Mouse (Mus musculus) cerebellum, postnatal 10 days (tissue): ENCODE results near the gene Npas1.

Experiments
- DNase-seq, 2 experiments: peaks; one replicate each; pipeline ENCODE4 v3.0.0; 2021; ENCODE audit warnings: mixed read lengths in 2 of 2

The Npas1 gene

DNA sequence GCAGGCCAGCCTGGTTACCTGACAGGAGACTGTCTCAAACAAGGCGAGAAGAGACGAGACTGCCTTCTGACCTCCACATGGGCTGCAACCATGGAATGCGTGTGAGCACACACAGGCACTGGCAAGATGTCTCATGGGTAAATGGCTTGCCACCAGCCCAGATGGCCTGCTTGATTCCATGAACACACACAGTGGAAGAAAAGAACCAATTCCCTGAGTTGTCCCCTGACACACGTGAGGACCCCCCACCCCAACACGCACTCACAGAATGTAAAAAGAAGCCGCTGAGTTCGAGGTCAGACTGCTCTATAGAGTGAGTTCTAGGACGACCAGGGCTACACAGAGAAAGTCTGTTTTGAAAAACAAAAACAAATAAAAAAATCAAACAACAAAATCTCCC is at the start of gene Npas1:
TSS of gene Npas1 (minus strand) at position 101 of the 400 bp plus-strand sequence.
- no peak for DNase-seq

DNA sequence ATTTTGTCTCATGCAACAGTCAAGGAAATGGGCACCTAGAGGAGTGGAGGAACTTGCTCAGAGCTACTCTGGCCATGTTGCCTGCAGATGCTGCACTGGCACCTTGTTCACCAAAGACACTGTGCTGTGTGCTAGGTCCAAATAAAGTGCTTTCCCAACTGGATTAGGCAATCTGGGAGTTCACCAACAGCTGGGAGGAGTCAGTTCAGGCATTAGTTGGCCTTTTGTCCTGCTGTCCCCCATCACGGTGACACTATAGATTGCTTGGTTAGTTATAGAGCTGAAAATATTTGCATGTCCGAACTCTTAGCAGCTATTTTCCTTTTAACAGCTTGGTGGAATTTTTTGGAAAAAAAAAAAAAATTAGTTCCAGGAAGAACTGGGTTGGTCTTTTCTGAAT is 48.5 kb upstream of the Npas1 start:
- DNase-seq = no peak

- DNase-seq = no peak
Observed at GRCm38 (mm10) chr7:16525448-16525847, 47.9 kb upstream of the Npas1 start.

DNA sequence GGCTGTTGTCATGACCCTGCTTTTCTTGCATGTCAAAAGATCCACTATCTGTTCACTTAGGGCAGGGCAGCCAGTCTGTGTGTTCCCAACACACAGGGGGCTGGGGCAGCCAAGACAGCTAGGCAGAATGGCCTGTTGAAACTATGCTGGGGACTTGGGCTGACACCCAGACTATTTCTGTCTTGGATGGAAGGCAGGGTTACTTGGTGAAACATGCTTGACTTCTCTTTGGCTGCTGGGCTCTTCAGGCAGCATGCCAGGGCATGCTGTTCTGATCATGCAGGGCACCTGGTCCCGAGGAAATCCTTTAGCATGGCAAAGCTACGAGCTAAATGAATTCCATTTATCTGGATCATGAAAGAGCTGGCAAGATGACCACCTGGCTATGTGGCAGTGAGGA is 46.8 kb upstream of the Npas1 start:
- peak; percentile 90 to 94 for DNase-seq

DNA sequence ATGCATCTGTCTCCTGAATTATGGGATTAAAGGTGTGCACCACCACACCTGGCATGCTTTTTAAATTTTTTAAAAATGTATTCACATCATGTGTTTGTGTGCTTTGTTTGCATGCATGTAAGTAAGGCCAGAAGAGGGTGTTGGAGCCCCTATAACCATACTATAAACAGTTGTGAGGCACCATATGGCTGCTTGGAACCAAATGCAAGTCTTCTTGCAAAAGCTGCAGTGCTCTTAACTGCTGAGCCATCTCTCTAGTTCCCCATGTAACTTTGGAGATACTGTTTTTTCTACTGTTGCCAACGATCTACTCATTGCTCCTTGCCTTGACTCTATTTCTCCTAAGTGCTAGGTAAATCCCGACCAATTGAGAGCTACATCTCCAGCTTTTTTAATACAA is 41.8 kb upstream of the Npas1 start:
- no peak for DNase-seq

GRCm38 (mm10) chr7:16517198-16517597 is 39.7 kb upstream of the Npas1 start:
- DNase-seq = no peak

DNA sequence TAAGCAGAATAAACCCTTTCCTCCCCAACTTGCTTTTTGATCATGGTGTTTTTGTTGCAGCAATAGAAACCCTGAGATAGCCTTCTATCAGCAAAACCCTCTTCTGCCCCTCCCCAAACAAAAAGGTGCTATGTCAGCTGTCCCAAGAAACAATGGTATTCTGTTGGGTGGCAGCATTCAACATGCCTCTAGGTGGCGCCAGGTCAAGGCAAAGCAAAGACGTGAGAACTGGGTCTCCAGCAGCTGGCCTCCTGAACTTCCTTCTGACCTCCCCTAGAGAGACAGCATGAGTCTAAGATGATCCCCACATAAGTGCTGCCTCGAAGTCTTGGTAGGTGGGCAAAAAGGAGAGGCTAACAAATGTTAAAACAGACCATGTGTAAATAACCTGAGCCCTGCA is 29.8 kb upstream of the Npas1 start:
- peak; percentile 68 to 70 for DNase-seq

GRCm38 (mm10) chr7:16505226-16505593 is 27.7 kb upstream of the Npas1 start:
- no peak for DNase-seq

DNA sequence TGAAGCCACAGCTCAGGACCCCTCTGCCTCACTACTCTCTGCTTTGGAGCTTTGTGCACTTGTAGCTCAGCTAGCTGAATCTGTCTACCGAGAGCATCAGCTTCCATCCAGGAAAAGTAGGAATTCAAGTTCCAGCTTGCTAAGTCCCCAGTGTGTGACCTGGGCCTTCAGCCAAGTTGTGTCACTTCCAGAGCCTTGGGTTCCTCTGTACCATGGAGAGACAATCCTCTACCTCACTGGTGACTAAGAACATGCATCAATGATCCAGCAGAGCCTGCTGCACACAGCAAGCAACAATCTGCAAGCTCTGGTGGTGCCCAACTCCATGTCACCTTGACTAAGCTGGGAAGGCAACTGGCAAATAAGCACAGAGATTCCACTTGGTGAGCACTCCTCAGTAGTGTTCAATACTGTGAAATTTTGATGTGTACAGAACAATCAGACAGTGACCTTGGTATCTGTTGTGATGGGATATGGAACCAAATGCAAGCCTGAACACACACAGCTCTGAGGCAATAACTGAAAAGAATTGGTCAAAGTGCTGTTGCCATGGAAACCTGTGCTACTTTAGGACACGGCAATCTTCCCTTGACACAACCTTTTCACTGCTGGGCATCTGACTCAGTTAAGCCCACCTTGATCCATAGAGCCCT is 27.2 kb upstream of the Npas1 start:
- DNase-seq = peak in 1 of 2 experiments; percentile 51

GRCm38 (mm10) chr7:16501571-16501970 is 24.0 kb upstream of the Npas1 start:
- DNase-seq = no peak

DNA sequence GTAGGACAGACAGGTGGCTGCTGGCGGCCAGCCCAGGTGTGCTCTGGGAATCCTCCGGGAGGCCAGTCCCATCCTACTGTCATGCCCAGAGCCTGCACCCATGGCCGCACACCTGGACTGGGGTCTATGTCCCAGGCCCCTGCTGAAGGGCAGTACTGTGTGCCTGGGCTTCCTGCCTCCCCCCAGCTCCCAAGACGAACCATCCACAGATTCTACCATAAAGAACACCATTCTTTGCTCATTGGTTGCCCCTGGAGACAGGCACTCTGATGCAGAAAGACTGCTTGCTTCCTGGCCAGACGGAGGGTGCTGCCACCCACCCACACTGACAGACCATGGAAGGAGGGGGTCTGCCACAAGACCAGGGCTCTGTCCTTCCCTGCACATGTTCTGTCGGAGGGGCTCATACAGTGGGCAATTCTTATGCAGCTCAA is 22.2 kb upstream of the Npas1 start:
- peak; percentile 35 to 50 for DNase-seq

DNA sequence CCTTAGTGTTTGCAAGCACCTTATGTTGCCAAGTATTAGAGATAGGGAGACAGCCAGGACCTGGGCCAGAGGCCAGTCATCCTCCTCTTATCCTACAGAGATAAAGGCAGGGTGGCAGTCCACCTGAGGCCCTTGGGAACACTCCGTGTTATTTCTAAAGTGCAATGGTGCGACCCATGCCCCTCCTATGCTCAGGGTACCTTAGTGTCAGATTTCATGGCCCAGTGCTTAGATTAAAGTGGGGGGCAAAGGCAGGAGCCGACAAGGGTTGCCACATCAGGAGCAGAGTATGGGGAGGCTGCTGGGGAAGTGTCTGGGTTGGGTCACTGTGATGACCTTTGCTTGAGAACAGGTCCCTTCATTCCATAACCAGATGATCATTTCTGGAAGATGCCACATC is 18.7 kb upstream of the Npas1 start:
- no peak for DNase-seq

GRCm38 (mm10) chr7:16493361-16493760 is 15.8 kb upstream of the Npas1 start:
- peak; percentile 66 to 76 for DNase-seq

DNA sequence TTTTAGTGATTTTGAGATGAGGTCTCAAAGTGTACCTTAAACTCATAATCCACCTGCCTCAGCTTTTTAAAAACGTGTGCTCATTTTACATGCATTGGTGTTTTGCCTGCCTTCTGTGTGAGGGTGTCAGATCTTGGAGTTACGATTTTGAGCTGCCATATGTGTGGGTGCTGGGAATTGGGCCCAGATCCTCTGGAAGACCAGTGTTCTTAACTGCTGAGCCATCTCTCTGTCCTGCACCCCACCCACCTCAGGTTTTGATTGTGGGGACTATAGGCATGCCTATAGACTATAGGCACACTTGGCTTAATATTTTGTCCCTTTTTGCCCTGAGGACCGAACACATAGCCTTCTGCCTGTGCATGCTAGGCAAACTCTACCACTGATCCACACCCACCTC is 14.7 kb upstream of the Npas1 start:
- no peak for DNase-seq

- peak; percentile 85 to 89 for DNase-seq
Observed at GRCm38 (mm10) chr7:16491759-16492158, 14.2 kb upstream of the Npas1 start.

GRCm38 (mm10) chr7:16489948-16490347 is 12.4 kb upstream of the Npas1 start:
- DNase-seq = peak; percentile 63 to 67

- DNase-seq = no peak
Observed at GRCm38 (mm10) chr7:16488816-16489215, 11.3 kb upstream of the Npas1 start.

- DNase-seq = no peak
Observed at GRCm38 (mm10) chr7:16476600-16476989, 933 bp downstream of the Npas1 start.

DNA sequence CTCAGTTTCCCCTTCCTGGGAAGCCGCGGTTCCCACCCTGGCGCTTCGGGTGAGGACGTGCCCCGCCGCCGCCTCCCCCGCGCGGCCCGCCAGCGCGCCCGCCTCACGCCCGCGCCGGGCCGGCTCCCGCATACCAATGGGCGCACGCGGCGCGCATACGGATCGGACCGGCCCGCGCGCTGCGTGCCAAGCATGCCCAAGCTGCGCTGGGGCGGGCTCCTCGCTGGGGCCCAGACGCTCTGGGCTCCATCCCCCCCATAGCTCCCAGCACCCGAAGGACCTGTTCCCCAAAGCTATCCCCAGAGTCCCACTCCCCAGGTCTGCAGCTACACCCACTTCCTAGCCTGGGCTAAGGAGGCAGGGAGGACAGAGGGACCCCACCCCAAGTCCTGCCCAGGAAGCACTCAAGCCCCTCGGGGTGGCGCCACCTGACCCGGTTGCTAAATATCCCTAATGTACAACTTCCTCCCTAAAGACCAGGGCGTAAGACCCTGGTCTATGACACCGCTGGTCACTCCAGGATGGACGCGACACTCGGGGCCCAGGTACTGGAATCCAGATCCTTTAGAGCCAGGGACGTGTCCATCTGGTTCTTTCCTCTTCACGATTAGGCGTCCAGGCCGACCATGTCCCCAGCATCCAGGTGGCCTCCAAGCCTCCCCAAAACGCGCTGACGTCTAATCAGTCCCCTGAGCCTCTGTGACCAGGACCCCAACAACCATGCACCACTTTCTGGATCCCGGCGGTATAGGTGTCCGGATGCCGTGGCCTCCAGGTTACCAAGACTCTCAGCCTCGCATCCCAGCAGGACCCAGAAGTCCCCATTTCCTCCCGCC is 1.5 kb downstream of the Npas1 start:
- DNase-seq = no peak

GRCm38 (mm10) chr7:16475321-16475720 is 2.2 kb downstream of the Npas1 start:
- DNase-seq = no peak

DNA sequence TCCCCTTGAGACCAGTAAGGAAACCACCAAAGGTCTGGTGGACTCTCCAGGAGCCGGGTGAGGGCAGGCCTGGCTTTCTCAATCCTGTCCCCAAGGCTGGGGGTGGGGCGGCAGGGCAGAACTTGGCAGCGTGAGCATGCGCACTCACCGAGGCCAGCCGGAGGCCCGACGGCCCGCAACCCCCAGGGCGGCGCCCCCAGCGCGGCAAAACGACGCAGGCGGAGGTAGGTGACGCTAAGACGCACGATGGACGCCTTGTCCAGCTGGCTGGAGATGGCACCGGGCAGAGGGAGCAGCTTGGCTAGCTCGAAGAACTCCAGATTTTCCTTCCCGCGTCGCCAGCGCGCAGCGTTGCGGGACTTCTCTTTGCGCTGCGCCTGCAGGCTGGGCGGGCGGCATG is 3.1 kb downstream of the Npas1 start:
- DNase-seq = peak in 1 of 2 experiments; percentile 48

GRCm38 (mm10) chr7:16473847-16474246 is 3.7 kb downstream of the Npas1 start:
- DNase-seq = no peak

DNA sequence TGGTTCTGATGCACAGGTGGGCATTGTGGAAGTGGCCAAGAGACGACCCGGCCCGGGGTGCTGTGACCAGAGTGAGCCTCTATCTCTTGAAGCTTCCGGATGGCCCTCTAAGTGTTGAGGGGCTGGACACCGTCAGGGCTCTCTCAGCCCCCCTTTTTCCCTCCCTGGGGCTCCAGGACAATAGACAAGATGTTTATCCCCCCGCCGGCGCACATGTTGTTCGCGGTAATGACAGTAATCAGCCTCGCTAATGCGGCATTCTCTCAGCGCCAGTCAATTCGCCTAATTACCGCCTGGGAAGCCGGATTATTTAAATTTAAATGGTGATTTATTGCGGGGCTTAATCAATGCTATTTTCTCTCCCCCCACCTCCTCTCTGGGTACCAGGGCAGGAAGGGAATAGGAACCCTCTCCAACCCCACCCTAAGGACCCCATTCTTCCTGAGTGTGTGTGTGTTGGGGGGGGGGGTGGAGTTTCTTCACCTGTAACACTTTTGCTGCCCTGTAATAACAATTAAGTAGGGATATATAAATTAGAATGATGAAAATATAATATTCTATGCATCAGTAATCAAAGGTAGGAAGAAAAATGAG is 5.3 kb downstream of the Npas1 start:
- no peak for DNase-seq

DNA sequence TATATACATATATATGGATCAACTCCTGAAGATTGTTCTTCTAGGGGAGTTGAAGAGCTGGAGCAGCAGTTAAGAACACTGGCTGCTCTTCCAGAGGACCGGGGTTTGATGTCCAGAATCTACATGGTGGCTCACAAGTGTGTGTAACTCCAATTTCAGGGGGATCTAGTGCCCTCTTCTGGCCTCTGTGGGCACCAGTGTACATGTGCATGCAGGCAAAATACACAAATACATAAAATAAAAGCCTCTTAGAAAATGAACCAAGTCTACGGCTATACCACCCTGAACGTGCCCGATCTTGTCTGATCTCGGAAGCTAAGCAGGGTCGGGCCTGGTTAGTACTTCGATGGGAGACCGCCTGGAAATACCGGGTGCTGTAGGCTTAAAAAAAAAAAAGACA is 6.0 kb downstream of the Npas1 start:
- DNase-seq = peak; percentile 44 to 57
